Mouse (Mus musculus): ENCODE measurements around the gene Sgcb.

The Sgcb gene

DNA sequence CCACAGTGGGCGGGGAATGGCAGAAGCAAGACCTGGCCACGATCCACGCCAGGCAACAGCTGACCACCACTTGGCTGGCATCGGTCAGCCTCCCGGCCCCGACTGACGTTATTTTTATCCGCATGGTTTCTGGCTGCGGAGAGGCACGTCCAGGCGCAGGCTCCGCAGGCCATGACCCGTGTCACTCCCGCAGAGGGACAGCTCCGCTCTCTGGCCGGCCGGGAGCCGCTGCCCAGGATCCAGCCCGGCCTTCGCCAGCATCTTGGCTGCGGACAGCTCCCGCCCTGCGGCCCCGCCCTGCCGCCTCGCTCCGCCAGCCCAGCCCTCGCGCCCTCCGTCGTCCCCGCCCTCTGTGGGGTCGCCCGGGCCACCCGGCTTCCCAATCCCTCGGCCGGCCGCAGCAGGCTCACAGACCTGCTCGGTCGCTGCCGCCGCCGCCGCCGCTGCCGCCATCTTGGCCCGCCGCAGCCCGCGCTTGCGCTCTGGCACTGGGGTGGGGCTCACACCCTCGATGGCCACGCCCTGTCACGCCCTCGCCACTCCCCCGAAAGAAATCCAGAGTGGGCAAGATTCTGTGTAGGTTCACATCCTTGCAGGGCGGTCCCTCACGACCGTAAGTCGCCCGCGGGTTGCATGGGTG lies at the start of gene Sgcb:
Gene Sgcb (minus strand): TSS at position 530 of the 640 bp plus-strand sequence.
- POLR2A ChIA-PET, result interaction anchor here in 1 of 4 experiments (0.5 to 2.3 kb wide), 5 partner anchors 21 to 446 kb away, joined by 3 to 9 read pairs (median 3); no protein-coding TSS in a partner anchor
- CTCF ChIA-PET, result interaction anchor here in 1 of 4 experiments (0.6 kb wide), 1 partner anchor 218 kb away, joined by 6 read pairs; no protein-coding TSS in a partner anchor

DNA sequence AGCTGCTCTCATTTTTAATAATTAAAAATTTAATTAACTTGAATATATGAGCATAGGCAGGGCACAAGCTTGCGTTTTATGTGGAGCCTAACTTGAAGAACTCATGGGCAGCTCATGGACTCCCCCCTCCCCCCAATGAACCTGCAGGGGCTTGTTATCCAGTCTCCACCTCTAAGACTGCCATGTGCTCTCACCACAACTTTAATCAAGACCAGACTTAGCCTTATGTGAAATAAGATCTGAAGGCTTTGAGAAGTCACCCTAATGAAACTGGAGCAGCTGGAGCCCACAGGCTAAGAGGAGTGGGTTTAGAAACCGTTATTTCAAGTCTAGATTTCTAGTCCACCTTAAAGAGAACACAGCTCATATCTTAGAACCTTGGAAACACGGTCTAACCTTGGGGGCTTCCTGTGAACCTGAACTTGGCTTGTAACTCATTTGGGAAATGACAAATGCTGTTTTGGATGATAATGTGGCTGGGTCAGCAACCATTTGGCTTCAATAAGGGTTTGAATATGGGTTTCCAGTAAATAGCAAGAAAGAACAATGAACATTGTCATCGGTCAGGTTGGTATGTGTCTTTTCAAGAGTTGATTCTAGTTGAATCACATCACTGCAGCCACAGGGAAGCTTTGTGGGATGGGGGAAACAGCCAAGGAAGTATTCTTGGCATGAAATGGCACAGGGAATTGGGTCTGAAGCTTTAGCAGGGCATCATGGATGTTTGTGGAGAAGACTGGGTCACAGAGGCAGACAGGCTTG lies 46.8 kb upstream of the Sgcb start:
- ChIA-PET POLR2A (interaction anchor here in 3 of 4 experiments (0.6 to 2.6 kb wide), 10 partner anchors 9 to 589 kb away, joined by 3 to 12 read pairs (median 5); no protein-coding TSS in a partner anchor), CTCF (interaction anchor here in 2 of 4 experiments (0.6 to 0.7 kb wide), 2 partner anchors 109 to 334 kb away, joined by 4 to 7 read pairs; no protein-coding TSS in a partner anchor)

DNA sequence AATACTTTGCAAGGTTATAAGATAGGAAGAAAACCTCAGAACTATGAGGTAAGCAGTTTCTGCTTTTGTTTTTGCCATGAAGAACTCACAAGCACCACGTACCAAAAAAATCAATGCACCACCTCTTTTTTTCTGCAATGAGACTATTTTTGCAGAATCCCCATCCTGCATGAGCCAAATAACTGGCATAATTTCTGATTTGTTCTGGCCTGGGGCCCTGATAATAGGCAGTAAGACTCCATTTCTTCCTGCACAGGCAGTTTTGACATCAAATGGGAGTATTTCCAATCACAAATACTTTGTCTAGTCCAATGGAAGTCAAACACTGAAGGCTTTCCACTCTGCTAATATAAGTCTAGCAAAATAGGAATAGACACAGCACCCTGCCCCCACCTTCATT lies 46.2 kb upstream of the Sgcb start:
- CTCF ChIA-PET, result interaction anchor here in 1 of 4 experiments (0.6 kb wide), 1 partner anchor 334 kb away, joined by 4 read pairs; no protein-coding TSS in a partner anchor
- POLR2A ChIA-PET, result interaction anchor here in 3 of 4 experiments (0.6 to 2.6 kb wide), 7 partner anchors 10 to 590 kb away, joined by 4 to 12 read pairs (median 6); no protein-coding TSS in a partner anchor

DNA sequence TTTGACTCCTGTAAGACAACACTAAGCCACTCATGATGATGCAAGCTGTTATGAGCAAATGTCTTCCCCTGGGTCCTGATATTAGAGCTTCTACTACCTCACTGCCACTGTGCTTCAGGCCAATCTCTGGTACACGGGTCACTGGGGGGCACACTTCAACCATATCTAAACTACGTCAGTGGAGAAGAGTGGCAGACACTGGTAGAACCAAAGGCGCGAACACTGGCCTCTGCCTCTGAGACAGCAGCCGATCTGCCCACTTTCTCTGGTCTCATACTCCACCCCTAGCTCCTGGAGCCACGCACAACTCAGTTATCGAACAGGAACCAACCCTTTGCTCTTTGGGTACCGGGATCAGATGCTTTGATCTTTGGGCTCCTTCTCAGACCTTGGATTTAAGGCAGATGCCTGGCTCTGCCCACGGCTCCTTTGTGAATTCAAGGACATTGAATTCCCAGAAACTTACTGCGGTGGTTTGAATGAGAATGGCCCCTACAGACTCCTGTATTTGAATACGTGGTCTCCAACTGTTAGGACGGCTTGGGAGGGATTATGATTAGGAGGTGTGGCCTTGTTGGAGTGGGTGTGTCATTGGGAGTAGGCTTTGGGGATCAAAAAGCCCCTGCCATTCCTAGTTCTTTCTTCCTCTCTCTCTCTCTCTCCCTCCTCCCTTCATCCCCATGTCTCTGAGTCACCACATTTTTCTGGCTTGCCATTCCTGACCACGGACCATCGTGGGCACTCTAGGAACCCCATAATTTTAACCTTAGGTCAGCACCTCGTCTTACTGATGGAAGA lies 44.3 kb upstream of the Sgcb start:
- POLR2A ChIA-PET, result interaction anchor here in 2 of 4 experiments (0.6 to 5.7 kb wide), 14 partner anchors 8 to 1457 kb away, joined by 3 to 47 read pairs (median 4); no protein-coding TSS in a partner anchor
- CTCF ChIA-PET, result interaction anchor here in 2 of 4 experiments (0.6 to 1.0 kb wide), 2 partner anchors 42 to 50 kb away, joined by 3 to 4 read pairs; no protein-coding TSS in a partner anchor

DNA sequence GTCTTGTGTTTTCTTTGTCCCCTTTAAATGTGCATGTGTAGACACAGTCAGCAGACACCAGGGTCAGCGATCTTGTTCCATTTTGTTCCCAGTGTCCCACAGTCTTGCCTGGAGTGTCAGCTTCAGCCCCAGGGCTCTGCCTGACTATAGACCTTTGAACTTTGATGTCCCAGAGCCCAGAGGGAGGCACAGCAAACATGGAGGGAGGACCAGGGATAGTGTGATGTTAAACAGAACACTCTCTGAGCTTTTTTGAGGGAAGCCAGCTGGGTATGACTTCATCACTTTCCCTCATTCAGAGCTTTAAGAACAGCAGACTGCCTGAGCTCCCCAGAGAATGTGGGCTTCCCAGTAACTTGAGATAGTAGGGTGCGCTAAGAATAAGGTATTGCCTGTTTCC lies 42.6 kb upstream of the Sgcb start:
- CTCF ChIA-PET, result interaction anchor here in 3 of 4 experiments (0.7 to 1.0 kb wide), 4 partner anchors 13 to 602 kb away, joined by 3 read pairs; no protein-coding TSS in a partner anchor
- POLR2A ChIA-PET, result interaction anchor here in 3 of 4 experiments (0.6 to 5.7 kb wide), 15 partner anchors 9 to 785 kb away, joined by 3 to 47 read pairs (median 5); no protein-coding TSS in a partner anchor

DNA sequence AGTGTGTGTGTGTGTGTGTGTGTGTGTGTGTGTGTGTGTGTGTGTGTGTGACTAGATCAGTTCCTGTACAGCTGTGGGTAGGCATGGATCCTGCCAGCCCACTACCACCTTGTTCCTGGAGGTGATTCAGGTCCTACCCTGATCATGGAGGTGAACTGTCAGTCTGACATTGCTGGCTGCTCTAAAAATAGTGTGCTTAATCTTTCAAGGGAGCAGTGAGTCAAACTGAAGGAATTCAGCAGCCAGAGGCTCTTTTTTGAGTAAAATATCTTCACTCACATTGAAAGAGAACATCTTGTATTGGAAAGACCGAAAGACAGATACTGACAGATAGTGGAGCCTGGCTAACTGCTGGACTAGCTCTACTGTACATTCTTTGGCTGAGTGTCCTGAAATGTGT lies 41.0 kb upstream of the Sgcb start:
- CTCF ChIA-PET, result interaction anchor here in 3 of 4 experiments (0.5 to 1.9 kb wide), 6 partner anchors 10 to 591 kb away, joined by 3 to 8 read pairs (median 3); no protein-coding TSS in a partner anchor
- POLR2A ChIA-PET, result interaction anchor here in 2 of 4 experiments (0.7 to 5.7 kb wide), 4 partner anchors 10 to 43 kb away, joined by 3 to 47 read pairs (median 5); no protein-coding TSS in a partner anchor

DNA sequence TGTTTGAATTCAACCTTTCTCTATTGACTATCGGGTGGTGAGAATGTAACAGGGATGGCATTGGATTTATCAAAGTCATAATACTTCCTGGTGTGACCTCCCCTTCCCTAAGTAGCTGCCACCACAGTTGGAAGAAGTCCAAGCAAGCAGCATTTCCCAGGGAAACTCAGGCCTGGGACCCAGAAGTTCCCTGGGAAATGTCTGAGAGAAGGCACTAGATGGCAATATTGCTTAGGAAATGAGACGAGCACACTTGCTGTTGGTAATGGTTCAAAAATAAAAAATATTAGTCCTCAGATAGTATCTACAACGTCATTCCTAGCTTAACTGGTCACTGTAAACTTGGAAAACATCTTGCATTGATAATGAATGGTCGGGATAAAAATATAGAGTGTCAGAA lies 38.6 kb upstream of the Sgcb start:
- CTCF ChIA-PET, result interaction anchor here (0.6 to 1.4 kb wide), 8 partner anchors 9 to 988 kb away, joined by 3 to 6 read pairs (median 3); no protein-coding TSS in a partner anchor
- POLR2A ChIA-PET, result interaction anchor here in 2 of 4 experiments (1.0 to 1.5 kb wide), 3 partner anchors 12 to 407 kb away, joined by 3 to 6 read pairs (median 4); no protein-coding TSS in a partner anchor

DNA sequence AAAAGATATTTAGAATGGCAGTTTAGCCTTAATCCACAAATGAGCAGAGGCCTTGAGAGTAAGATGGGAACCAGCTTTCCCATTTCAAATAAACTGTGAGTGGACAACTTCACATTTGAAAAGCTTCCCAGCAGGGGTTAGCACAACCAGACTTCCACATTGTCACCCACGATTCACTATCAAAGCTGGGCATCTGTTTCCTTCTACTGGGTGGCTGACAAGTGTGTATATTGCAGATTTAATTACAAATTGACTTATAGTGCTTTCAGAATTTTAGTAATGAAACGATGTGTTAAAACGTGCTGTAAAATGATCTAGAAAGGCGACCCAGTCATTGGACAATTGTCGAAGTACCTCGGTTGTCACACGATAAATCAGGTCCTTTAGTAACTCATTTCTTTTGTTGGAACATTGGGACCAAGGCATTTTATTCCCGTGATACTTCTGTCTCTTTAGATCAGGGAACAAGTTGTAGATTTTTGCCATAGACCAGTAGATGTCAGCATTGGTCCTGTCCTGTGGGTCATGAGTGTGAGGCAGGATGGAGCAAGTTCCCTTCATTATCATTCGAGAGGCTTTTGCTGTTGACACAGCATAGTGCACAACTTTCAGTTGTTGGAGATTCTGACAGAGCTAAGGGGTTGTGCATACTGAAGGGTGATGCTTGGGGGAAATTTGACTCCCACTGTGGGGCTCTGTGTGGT lies 36.3 kb upstream of the Sgcb start:
- ChIA-PET CTCF (interaction anchor here in 2 of 4 experiments (0.7 to 1.7 kb wide), 4 partner anchors 20 to 594 kb away, joined by 3 to 4 read pairs (median 3); no protein-coding TSS in a partner anchor), POLR2A (interaction anchor here in 2 of 4 experiments (0.5 to 0.6 kb wide), 2 partner anchors 307 to 1113 kb away, joined by 3 read pairs; no protein-coding TSS in a partner anchor)

DNA sequence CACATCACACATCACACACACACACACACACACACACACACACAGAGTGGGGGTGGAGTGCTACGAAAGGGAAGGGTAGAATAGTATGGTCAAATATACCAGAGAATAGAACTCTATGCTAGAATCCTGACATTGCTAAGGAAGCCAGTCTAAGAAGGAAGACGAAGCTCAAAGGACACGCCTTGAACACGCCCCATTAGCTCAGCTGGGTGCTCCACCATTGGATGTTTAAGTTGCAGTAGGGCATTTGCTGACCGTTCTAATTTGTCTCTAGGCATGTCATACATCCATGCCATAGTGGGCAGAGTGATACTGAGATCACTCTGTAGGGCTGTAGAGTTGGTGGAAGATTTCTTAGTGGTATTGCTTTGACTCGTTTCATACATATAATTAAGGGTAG lies 35.6 kb upstream of the Sgcb start:
- CTCF ChIA-PET, result interaction anchor here in 1 of 4 experiments (1.0 to 1.7 kb wide), 2 partner anchors 21 to 41 kb away, joined by 3 to 4 read pairs; no protein-coding TSS in a partner anchor
- POLR2A ChIA-PET, result interaction anchor here in 2 of 4 experiments (0.5 to 1.1 kb wide), 3 partner anchors 67 to 1113 kb away, joined by 3 read pairs; no protein-coding TSS in a partner anchor

DNA sequence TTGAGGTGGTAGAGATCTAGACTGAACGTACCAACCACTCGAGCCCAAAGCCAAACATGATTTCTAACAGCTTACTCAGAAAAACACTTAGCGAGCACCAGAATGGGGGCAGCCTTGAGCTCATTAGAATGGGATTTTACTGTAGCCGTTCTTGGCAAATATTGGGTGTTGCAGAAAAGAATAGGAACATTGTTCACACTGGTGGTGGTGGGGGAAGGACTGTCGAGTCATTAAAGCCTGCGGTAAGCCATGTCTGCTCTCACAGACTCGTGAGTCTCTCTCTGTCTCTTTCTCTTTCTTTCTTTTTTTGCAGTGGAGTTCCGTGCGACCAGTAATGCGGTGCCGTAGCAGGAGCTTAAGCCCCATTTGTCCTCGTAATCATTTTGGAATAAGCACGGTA lies 29.0 kb upstream of the Sgcb start:
- POLR2A ChIA-PET, result no interaction called here
- CTCF ChIA-PET, result interaction anchor here in 1 of 4 experiments (1.4 kb wide), 1 partner anchor 9 kb away, joined by 3 read pairs; no protein-coding TSS in a partner anchor

DNA sequence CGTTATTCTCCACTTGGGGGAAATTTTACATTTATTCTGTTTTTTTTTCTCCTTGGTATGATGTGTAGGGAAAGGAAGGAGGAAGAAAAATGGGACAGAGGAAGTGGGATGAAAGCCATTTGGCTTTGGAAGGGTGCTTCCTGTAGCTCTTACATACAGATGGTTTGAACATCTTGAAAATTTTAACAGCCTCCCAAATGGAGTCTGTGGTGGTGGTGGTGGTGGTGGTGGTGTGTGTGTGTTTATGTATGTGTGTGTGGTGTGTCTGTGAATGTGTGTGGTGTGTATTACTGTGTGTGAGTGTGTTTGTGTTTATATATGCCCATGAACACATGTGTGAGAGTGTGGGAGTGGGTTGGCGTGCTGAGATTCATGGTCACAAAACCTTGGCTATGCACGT lies 28.0 kb upstream of the Sgcb start:
- CTCF ChIA-PET, result interaction anchor here in 1 of 4 experiments (0.7 kb wide), 1 partner anchor 24 kb away, joined by 5 read pairs; no protein-coding TSS in a partner anchor
- POLR2A ChIA-PET, result interaction anchor here in 1 of 4 experiments (0.6 kb wide), 1 partner anchor 10 kb away, joined by 4 read pairs; no protein-coding TSS in a partner anchor

DNA sequence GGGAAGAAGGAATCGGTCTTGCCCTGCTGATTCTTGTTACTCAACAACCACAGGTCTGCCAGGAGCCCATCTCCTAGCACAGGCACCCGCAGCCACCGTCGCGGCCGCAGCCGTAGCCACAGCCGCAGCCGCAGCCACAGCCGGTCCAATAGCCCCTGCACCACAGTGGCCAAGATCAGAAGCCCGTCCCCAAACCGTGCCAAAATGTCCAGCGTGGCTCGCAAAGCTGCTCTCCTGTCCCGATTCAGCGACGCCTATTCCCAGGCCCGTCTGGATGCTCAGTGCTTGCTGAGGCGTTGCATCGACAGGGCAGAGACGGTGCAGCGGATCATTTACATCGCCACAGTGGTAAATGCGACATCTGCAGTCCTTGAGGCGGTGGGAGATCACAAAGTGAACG lies 21.8 kb upstream of the Sgcb start:
- CTCF ChIA-PET, result no interaction called here

DNA sequence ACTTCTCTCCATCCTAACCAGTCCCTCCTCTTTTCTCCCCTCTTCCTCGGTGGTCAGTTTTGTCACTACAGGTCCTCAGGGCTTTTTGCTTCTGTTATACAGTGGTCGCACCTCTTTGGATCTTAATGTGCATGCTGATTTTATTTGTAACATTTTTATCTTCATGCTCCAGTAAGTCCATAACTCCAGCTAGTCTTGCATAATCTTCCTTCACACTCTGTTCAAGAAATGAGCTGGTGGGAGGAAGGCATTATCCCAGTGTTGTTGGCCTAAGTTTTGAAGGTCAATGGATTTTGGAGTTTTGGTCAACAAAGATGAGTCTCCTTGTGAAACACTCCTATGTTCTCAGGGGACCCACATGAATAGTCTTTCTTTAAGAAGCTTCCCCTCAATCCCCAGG lies 20.3 kb upstream of the Sgcb start:
- ChIA-PET CTCF (interaction anchor here in 1 of 4 experiments (1.0 kb wide), 1 partner anchor 30 kb away, joined by 4 read pairs; no protein-coding TSS in a partner anchor), POLR2A (interaction anchor here in 1 of 4 experiments (1.5 kb wide), 1 partner anchor 21 kb away, joined by 3 read pairs; no protein-coding TSS in a partner anchor)

More for the DNA sequence above, 21.8 kb upstream of the Sgcb start:
- POLR2A ChIA-PET, result interaction anchor here in 1 of 4 experiments (1.5 kb wide), 1 partner anchor 22 kb away, joined by 3 read pairs; no protein-coding TSS in a partner anchor

DNA sequence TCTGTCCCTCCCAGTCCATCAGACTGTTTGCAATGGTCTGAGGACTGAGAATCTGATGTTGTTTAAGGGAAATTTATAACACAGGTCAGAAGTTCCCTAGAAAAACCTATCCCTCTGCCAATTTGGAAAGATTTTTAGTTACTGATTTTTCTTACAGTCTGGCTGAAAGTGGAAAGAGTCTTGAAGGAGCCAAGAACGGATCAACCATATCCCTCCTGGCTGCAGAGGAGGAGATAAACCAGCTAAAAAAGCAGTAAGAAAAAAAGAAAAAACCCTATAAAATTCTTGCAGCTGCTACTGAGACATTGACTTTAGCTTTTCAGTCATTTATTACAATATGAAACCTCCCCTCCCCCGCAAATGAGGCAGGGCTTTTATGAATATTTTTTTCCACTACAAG lies 19.1 kb upstream of the Sgcb start:
- ChIA-PET CTCF (no interaction called here), POLR2A (interaction anchor here in 2 of 4 experiments (0.6 to 1.1 kb wide), 3 partner anchors 14 to 31 kb away, joined by 3 to 5 read pairs (median 3); no protein-coding TSS in a partner anchor)

DNA sequence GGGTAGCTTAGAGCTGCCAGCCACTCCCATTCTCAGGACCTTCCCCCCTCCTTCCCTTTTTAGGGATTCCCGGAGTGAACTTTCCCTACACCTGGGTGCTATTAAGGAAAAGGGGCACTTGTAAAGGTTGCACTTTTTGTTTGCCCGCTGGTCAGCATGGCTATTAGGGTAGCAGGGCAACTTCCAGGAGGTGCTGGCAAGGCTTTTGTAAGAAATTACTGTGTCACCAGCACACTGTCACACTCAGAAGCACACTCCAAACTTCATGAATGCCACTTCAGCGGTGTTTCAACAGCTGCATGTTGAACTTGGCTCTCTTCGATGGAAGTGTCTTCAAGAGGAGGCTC lies 4.2 kb upstream of the Sgcb start:
- CTCF ChIA-PET, result interaction anchor here in 2 of 4 experiments (0.6 to 1.4 kb wide), 2 partner anchors 10 to 24 kb away, joined by 5 to 7 read pairs; no protein-coding TSS in a partner anchor

DNA sequence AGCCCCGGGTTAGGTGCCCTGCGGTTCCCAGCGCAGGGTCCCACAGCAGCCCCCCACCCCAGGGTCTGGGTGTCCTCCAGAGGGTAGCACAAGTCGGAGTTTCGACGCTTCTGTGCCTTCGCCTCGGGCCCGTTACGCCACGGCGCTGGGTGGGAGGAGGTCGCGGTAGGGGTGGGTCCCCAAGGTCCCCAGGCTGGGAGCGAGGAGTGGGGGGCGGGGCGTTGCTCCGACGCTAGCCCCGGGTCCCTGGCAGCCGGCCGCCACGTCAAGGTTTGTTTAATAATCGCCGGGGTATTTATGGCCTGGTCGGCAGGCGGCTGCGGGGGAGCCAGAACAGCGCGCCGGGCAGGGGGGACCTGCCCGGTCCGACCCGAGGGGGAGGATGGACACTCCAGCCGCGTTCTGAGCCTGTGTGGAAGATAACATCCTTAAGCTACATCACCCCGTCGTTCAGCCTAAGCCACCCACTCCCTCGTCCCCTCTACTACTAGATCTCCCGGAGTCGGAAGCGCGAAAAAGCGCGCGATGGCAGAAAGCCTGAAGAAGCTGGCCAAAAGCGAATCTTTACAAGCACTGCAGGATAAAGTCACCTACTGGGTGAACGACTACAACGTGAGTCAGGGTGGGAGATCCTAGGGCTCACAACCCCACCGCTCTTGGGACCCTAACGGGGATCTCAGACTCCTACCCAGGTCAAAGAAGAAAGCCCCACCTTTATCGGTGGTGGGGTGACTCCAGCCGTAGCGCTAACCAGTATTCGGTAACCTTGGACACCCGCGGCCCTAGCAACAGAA lies 3.7 kb upstream of the Sgcb start, which contains the start of gene Spata18:
Gene Spata18 (plus strand): TSS at position 319 of the 794 bp plus-strand sequence.
- POLR2A ChIA-PET, result interaction anchor here in 2 of 4 experiments (0.7 to 1.4 kb wide), 3 partner anchors 47 to 414 kb away, joined by 3 to 4 read pairs (median 3); no protein-coding TSS in a partner anchor
- CTCF ChIA-PET, result interaction anchor here in 2 of 4 experiments (0.6 to 1.4 kb wide), 2 partner anchors 9 to 24 kb away, joined by 5 to 7 read pairs; no protein-coding TSS in a partner anchor

More for the DNA sequence above, 4.2 kb upstream of the Sgcb start:
- POLR2A ChIA-PET, result interaction anchor here in 2 of 4 experiments (0.7 to 1.4 kb wide), 3 partner anchors 46 to 414 kb away, joined by 3 to 4 read pairs (median 3); no protein-coding TSS in a partner anchor

All from embryonic stem cell, embryonic (primary cell).